Mouse (Mus musculus): ENCODE data around the gene Gja4.

Gja4 gene

GRCm38 (mm10) chr4:127323651-127324050, 9.8 kb upstream of the Gja4 start:
- DNase-seq, result no peak

GRCm38 (mm10) chr4:127319613-127320012, 5.8 kb upstream of the Gja4 start:
- peak; percentile 32 for DNase-seq

- DNase-seq, result no peak
Measured at GRCm38 (mm10) chr4:127317143-127317542, 3.3 kb upstream of the Gja4 start.

GRCm38 (mm10) chr4:127315753-127316152, 1.9 kb upstream of the Gja4 start:
- no peak for DNase-seq

GRCm38 (mm10) chr4:127314585-127314984, 746 bp upstream of the Gja4 start:
- no peak for DNase-seq

- DNase-seq, result no peak
Measured at GRCm38 (mm10) chr4:127312349-127312748, 1.5 kb downstream of the Gja4 start.

GRCm38 (mm10) chr4:127311561-127311960, 2.3 kb downstream of the Gja4 start:
- no peak for DNase-seq

- DNase-seq, result no peak
Measured at GRCm38 (mm10) chr4:127306915-127307314, 6.9 kb downstream of the Gja4 start.

GRCm38 (mm10) chr4:127303796-127304195, 10.0 kb downstream of the Gja4 start:
- DNase-seq, result no peak

GRCm38 (mm10) chr4:127300503-127300902, 13.3 kb downstream of the Gja4 start:
- no peak for DNase-seq

- no peak for DNase-seq
Measured at GRCm38 (mm10) chr4:127292631-127293030, 21.2 kb downstream of the Gja4 start.

GRCm38 (mm10) chr4:127289039-127289548, 24.7 kb downstream of the Gja4 start:
- DNase-seq, result no peak

- no peak for DNase-seq
Measured at GRCm38 (mm10) chr4:127286907-127287306, 26.9 kb downstream of the Gja4 start.

- no peak for DNase-seq
Measured at GRCm38 (mm10) chr4:127279241-127279640, 34.6 kb downstream of the Gja4 start.

- no peak for DNase-seq
Measured at GRCm38 (mm10) chr4:127278451-127279001, 35.3 kb downstream of the Gja4 start.

GRCm38 (mm10) chr4:127264183-127264554, 49.7 kb downstream of the Gja4 start:
- no peak for DNase-seq

GRCm38 (mm10) chr4:127263438-127264182, 50.2 kb downstream of the Gja4 start:
- no peak for DNase-seq

GRCm38 (mm10) chr4:127261601-127262000, 52.2 kb downstream of the Gja4 start:
- no peak for DNase-seq

All from layer of hippocampus, adult 9-11 months (tissue).